Mouse (Mus musculus) hindbrain, embryonic 10.5 days (tissue): Measurements from ENCODE around the gene Smg5. TPM values are rescaled to one million over a fixed set of nuclear protein-coding genes. Genes with fewer than 3 reads are reported as not detected.
"Not testable (repeated sequence)": the region's sequence is repeated elsewhere in the genome, so short reads cannot be mapped to it uniquely, and the experiment has no call there.

Experiments
- DNase-seq: peaks from one replicate; pipeline ENCODE4 v3.0.0-alpha.2; 2017; ENCODE audit warnings: low spot score
- H3K27ac ChIP-seq: fragments of 300-500 bp; sonication (generic); 2 replicates; pipeline ENCODE4 v1.5.1; 2016; ENCODE audit warnings: mild to moderate bottlenecking, moderate library complexity
- H3K27me3 ChIP-seq: fragments of 300-500 bp; sonication (generic); 2 replicates; pipeline ENCODE4 v1.6.1; 2016; ENCODE audit warnings: mild to moderate bottlenecking; ENCODE audit not compliant: poor library complexity, insufficient read depth, severe bottlenecking
- H3K36me3 ChIP-seq: fragments of 300-500 bp; sonication (generic); 2 replicates; pipeline ENCODE4 v1.6.1; 2016; ENCODE audit warnings: mild to moderate bottlenecking, moderate library complexity
- H3K4me1 ChIP-seq: fragments of 300-500 bp; sonication (generic); replicated peaks from 2 replicates; pipeline ENCODE4 v1.6.1; 2016; ENCODE audit warnings: mild to moderate bottlenecking
- H3K4me3 ChIP-seq: fragments of 300-500 bp; sonication (generic); 2 replicates; pipeline ENCODE4 v1.5.1; 2016; ENCODE audit warnings: mild to moderate bottlenecking, moderate library complexity
- H3K9me3 ChIP-seq: fragments of 300-500 bp; sonication (generic); 2 replicates; pipeline ENCODE4 v1.6.1; 2016; ENCODE audit warnings: mild to moderate bottlenecking, moderate library complexity
- WGBS: fragments of 180-500 bp; shearing (Covaris S2); methylation state at CpG from one replicate; pipeline ENCODE4 v1.1.7; 2016; 5-methylcytosine and 5-hydroxymethylcytosine counted together
- polyA plus RNA-seq: library from polyadenylated mRNA; unstranded; fragments of >200 nt; fragmentation: Nextera tagmentation; extraction: Ambion mirVana; gene quantifications from 2 replicates; pipeline ENCODE4 v1.2.1, GENCODE M21; 2016

Smg5 gene
- polyA plus RNA-seq, 1 experiment from 2014 or later: 87.8 TPM

GRCm38 (mm10) chr3:88361612-88362313, 25.7 kb downstream of the Smg5 start:
- peaks cover 54% of the 10 kb centered on the region for H3K4me1 ChIP-seq
- DNase-seq: no peak
- whole genome bisulfite sequencing: 92% methylated on average over 2 of the region's 2 CpGs

GRCm38 (mm10) chr3:88363700-88364099, 27.6 kb downstream of the Smg5 start:
- no peak for DNase-seq
- Histone ChIP-seq H3K27me3 (peaks cover 34% of the 10 kb centered on the region), H3K4me3 (no peak overlapping the region), H3K4me1 (peaks cover 57% of the 10 kb centered on the region), H3K36me3 (peaks cover 48% of the 10 kb centered on the region), H3K27ac (peak overlapping the region; percentile 45; the same call in 1 of the 2 replicates), H3K9me3 (no peaks in the 10 kb centered on the region)
- WGBS: 53% methylated on average over 4 of the region's 4 CpGs

More at GRCm38 (mm10) chr3:88361612-88362313, 25.7 kb downstream of the Smg5 start:
- Histone ChIP-seq H3K36me3 (peaks cover 67% of the 10 kb centered on the region), H3K27me3 (peaks cover 32% of the 10 kb centered on the region), H3K27ac (peak overlapping the region; percentile 72; the same call in 1 of the 2 replicates), H3K4me3 (no peak overlapping the region; the same call in 1 of the 2 replicates), H3K9me3 (no peaks in the 10 kb centered on the region)

- no peaks in the 10 kb centered on the region for H3K9me3 ChIP-seq
- H3K4me1 ChIP-seq: peaks cover 50% of the 10 kb centered on the region
- WGBS: under 1% methylated on average over 16 of the region's 16 CpGs
- peaks cover 41% of the 10 kb centered on the region for H3K36me3 ChIP-seq
- DNase-seq: peak; percentile 56
- H3K27ac ChIP-seq: peak within 1 kb of the TSS; percentile 45; the same call in 1 of the 2 replicates
- peaks cover 34% of the 10 kb centered on the region for H3K27me3 ChIP-seq
- H3K4me3 ChIP-seq: peak within 1 kb of the TSS; percentile 18; the same call in 1 of the 2 replicates
Observed at GRCm38 (mm10) chr3:88364337-88364736, 28.3 kb downstream of the Smg5 start, which contains the start of gene Paqr6. Paqr6 (plus strand) TSS chr3:88364584.

GRCm38 (mm10) chr3:88365705-88366361, 29.8 kb downstream of the Smg5 start:
- peaks cover 26% of the 10 kb centered on the region for H3K36me3 ChIP-seq

DNA sequence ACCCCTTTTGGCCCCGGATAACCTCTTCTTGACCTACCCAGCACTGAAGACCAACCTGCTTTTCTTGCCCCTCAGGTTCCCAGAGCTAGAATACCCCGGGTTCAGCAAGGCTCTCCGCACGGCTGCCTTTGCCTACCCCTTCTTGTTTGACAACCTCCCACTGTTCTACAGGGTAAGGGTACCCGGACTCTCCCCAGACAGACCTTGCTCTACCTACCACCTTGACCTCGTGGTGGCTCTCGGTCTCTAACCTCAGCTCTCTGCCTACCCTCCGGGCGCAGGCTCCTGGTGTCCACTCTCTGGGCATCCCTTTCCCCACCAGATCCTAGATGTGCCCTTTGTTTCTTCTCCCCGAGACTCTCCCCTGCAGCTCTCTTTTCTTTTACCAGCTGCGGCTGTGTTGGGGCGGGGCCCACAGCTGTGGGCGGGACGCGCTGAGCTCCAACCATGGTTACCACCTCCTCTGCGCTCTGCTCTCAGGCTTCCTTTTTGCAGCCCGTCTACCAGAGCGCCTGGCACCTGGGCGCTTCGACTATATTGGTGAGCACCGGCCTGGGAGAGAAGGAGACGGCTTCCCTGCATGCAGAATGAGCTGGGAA, 30.9 kb downstream of the Smg5 start:
- H3K27ac ChIP-seq: peak overlapping the region; percentile 80
- peaks cover 24% of the 10 kb centered on the region for H3K4me1 ChIP-seq
- H3K9me3 ChIP-seq: not testable (repeated sequence)
- peaks cover 15% of the 10 kb centered on the region for H3K36me3 ChIP-seq
- peak overlapping the region; percentile 41 for H3K4me3 ChIP-seq
- peak; percentile 45 for DNase-seq
- H3K27me3 ChIP-seq: peaks cover 34% of the 10 kb centered on the region
- WGBS: 6% methylated on average over 22 of the region's 22 CpGs

More at GRCm38 (mm10) chr3:88365705-88366361, 29.8 kb downstream of the Smg5 start:
- H3K4me1 ChIP-seq: peaks cover 35% of the 10 kb centered on the region
- H3K27ac ChIP-seq: no peak overlapping the region
- H3K27me3 ChIP-seq: peaks cover 34% of the 10 kb centered on the region
- WGBS: 31% methylated on average over 34 of the region's 34 CpGs
- 0 out of 2 replicates have a peak overlapping the region, but pooled peaks have one; percentile 16 for H3K4me3 ChIP-seq
- peaks cover 10% of the 10 kb centered on the region for H3K9me3 ChIP-seq
- DNase-seq: no peak

- peaks cover 22% of the 10 kb centered on the region for H3K4me1 ChIP-seq
- not testable (repeated sequence) for H3K27ac ChIP-seq, H3K36me3 ChIP-seq, H3K9me3 ChIP-seq, DNase-seq, H3K4me3 ChIP-seq
- peaks cover 34% of the 10 kb centered on the region for H3K27me3 ChIP-seq
- 43% methylated on average over 3 of the region's 7 CpGs for WGBS
Observed at GRCm38 (mm10) chr3:88367517-88367916, 31.5 kb downstream of the Smg5 start.

DNA sequence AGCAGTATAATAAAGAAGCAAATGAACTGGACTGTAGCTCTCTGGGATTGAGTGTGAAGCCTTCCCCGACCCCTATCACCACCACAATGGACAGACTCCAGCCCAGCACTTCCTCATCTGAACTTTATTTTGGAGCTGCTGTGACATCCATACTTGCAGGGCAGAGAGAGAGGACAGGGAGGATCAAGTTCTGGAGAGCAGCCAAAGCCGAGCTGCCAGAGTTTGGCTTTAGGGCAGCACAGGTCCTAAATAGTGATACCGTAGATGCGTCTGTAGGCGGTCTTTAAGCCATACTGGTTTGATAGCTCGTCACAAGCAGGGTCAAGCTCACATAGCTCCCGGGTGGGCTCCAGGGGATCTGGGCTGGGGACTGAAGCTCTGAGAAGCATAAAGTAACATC, 32.5 kb downstream of the Smg5 start:
- H3K27ac ChIP-seq, DNase-seq, H3K9me3 ChIP-seq, H3K36me3 ChIP-seq, H3K4me3 ChIP-seq: not testable (repeated sequence)
- WGBS: 88% methylated on average over 7 of the region's 7 CpGs
- peaks cover 34% of the 10 kb centered on the region for H3K27me3 ChIP-seq
- H3K4me1 ChIP-seq: peaks cover 22% of the 10 kb centered on the region

- not testable (repeated sequence) for H3K36me3 ChIP-seq, H3K4me3 ChIP-seq, DNase-seq, H3K4me1 ChIP-seq, H3K27me3 ChIP-seq, H3K9me3 ChIP-seq, H3K27ac ChIP-seq
- 94% methylated on average over 9 of the region's 9 CpGs for WGBS
Observed at GRCm38 (mm10) chr3:88372643-88373042, 36.6 kb downstream of the Smg5 start, which contains the start of gene Bglap3. Bglap3 (minus strand) TSS chr3:88372743.

- WGBS: 10% methylated on average over 19 of the region's 19 CpGs
- H3K36me3 ChIP-seq, H3K4me1 ChIP-seq, H3K27me3 ChIP-seq, H3K9me3 ChIP-seq: not testable (repeated sequence)
- Histone ChIP-seq H3K27ac (peak overlapping the region; percentile 79), H3K4me3 (peak overlapping the region; percentile 32)
- DNase-seq: peak; percentile 63
Observed at GRCm38 (mm10) chr3:88375750-88376626, 39.9 kb downstream of the Smg5 start.

- peak overlapping the region; percentile 79 for H3K27ac ChIP-seq
- DNase-seq, H3K9me3 ChIP-seq, H3K36me3 ChIP-seq, H3K27me3 ChIP-seq: not testable (repeated sequence)
- WGBS: 32% methylated on average over 7 of the region's 7 CpGs
- peaks cover 13% of the 10 kb centered on the region for H3K4me1 ChIP-seq
- H3K4me3 ChIP-seq: peak overlapping the region; percentile 32; the same call in 1 of the 2 replicates
Observed at GRCm38 (mm10) chr3:88376644-88377043, 40.6 kb downstream of the Smg5 start.

- H3K36me3 ChIP-seq, DNase-seq, H3K9me3 ChIP-seq, H3K27ac ChIP-seq, H3K27me3 ChIP-seq, H3K4me3 ChIP-seq: not testable (repeated sequence)
- 80% methylated on average over 5 of the region's 5 CpGs for WGBS
- H3K4me1 ChIP-seq: peaks cover 19% of the 10 kb centered on the region
Observed at GRCm38 (mm10) chr3:88378599-88378998, 42.5 kb downstream of the Smg5 start, which contains the start of gene Bglap2. Bglap2 (minus strand) TSS chr3:88378699.
